Mouse (Mus musculus): ENCODE data around the gene Hspa12b. TPM values are rescaled to one million over a fixed set of nuclear protein-coding genes. Genes with fewer than 3 reads are reported as not detected.

Gene Hspa12b
- polyA plus RNA-seq, 1 experiment = 0.36 TPM

DNA sequence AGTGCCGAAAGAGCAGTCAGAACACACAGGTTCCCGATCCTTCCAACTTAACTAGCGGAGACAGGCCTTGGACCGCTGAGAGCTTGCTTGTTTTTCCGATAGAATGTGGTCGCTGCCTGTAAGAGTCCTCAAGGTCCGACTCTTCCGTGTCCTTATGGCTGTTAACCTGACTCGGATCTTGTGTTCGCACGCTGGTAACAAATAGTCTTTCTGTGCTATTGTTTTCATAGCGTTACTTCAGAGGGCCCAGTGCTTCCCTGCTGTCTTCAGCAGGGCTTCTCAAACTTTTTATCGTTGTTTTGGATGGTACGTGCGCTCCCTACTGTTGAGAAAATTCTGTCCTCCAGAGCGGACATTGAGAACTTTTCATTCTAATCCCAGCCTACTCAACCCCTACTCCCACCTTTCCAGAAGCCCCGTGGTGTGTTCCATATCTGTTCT lies 33.6 kb downstream of the Hspa12b start:
- Histone ChIP-seq H3K4me1 (peaks cover 49% of the 10 kb centered on the region), H3K9me3 (peaks cover 8% of the 10 kb centered on the region), H3K36me3 (replicated peaks; ENCODE audit: low read length) (peaks cover 24% of the 10 kb centered on the region), H3K27me3 (replicated peaks) (no peaks in the 10 kb centered on the region), H3K4me3 (replicated peaks) (peak overlapping the region; percentile 92)
- TF ChIP-seq GATA1 (IDR thresholded peaks at IDR 0.05; ENCODE audit: borderline replicate concordance, low read length) (no peak), FLI1 (IDR thresholded peaks at IDR 0.05; ENCODE audit: low read length) (no peak)

DNA sequence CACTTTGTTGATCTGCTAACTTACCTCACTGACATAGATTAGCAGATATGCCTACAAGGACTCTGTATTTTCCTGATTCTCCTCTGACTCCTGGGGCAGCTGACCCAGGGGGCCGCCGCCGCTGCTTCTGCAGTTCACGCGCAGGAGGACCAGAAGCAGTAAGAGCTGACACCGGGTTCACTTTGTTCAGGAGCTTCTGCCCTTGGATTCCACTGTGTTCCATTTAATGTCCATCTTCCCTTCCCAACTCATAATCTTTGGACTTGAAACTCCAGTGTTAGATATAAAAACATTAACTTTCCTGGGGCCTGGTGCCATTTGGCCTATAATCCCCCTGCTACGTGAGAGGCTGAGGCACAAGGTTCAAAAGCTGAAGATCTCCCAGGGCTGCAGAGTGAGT lies 36.8 kb downstream of the Hspa12b start:
- Histone ChIP-seq H3K36me3 (replicated peaks; ENCODE audit: low read length) (no peaks in the 10 kb centered on the region), H3K27me3 (replicated peaks) (no peaks in the 10 kb centered on the region), H3K4me1 (peaks cover 22% of the 10 kb centered on the region), H3K4me3 (replicated peaks) (no peak overlapping the region), H3K9me3 (peaks cover 14% of the 10 kb centered on the region)
- no peak for TF ChIP-seq FLI1 (IDR thresholded peaks at IDR 0.05; ENCODE audit: low read length)
- TF ChIP-seq GATA1 (IDR thresholded peaks at IDR 0.05; ENCODE audit: borderline replicate concordance, low read length) = no peak

DNA sequence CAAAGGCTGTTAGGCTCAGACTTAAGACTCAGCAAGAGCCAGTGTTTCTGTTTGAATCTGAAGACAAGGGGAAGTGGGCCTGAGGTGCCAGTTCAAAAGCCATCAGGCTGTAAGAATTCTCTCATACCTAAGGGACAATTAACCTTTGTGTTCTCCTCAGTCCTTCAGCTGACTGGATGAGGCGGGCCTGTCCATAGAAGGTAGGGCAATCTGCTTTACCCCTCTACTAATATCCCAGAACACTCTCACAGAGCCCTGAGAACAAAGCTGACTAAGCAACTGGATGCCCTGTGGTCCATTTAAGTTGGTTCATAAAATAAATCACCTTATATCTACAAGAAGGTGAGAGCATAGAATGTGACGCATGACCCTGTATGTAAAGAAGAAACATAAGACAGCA lies 39.1 kb downstream of the Hspa12b start:
- Histone ChIP-seq H3K27me3 (replicated peaks) (peaks cover 13% of the 10 kb centered on the region), H3K4me3 (replicated peaks) (no peak overlapping the region), H3K4me1 (peaks cover 14% of the 10 kb centered on the region), H3K36me3 (replicated peaks; ENCODE audit: low read length) (no peaks in the 10 kb centered on the region), H3K9me3 (peaks cover 14% of the 10 kb centered on the region)
- TF ChIP-seq FLI1 (IDR thresholded peaks at IDR 0.05; ENCODE audit: low read length) (no peak), GATA1 (IDR thresholded peaks at IDR 0.05; ENCODE audit: borderline replicate concordance, low read length) (no peak)

DNA sequence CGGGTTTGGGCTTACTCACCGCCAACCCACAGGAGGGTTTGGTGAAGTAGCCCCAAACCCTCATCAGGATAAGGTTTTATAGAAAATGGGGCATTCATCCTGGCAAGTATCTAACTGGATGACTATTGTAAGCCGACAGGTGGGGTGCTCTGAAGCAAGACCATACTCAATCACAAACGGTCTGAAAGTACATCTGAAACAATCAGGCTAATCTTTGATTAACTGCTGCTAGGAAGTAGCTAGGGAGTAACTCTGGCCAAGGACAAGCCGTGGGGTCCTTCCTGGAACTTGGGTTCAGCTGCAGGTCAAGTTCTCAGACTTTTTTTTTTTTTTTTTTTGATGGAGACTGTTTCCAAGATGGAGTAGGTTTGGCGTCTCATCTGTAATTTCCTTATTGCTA lies 40.9 kb downstream of the Hspa12b start:
- peaks cover 28% of the 10 kb centered on the region for H3K27me3 ChIP-seq (replicated peaks)
- no peaks in the 10 kb centered on the region for H3K36me3 ChIP-seq (replicated peaks; ENCODE audit: low read length)
- peaks cover 30% of the 10 kb centered on the region for H3K4me1 ChIP-seq
- H3K4me3 ChIP-seq (replicated peaks) = no peak overlapping the region
- peaks cover 14% of the 10 kb centered on the region for H3K9me3 ChIP-seq
- TF ChIP-seq GATA1 (IDR thresholded peaks at IDR 0.05; ENCODE audit: borderline replicate concordance, low read length) = no peak
- TF ChIP-seq FLI1 (IDR thresholded peaks at IDR 0.05; ENCODE audit: low read length) = no peak

DNA sequence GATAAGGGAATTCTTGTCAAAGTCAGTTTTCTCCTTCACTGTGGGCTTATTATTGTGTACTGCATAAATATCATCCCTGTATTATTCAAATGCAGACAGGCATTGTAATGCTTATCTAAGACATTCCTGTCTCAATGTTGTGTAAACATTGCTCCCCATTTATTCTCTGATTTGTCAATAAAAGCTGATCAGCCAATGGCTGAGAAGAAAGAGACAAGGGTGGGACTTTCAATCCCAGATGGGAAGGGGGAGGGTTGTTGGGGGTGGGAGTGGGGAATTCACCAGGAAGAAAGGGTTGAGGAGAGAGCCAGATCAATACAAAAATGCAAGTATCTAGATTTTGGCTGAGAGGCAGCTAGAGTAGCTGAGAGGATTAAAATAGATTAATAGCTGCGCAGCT lies 41.8 kb downstream of the Hspa12b start:
- H3K9me3 ChIP-seq = peaks cover 14% of the 10 kb centered on the region
- peaks cover 31% of the 10 kb centered on the region for H3K27me3 ChIP-seq (replicated peaks)
- H3K36me3 ChIP-seq (replicated peaks; ENCODE audit: low read length) = no peaks in the 10 kb centered on the region
- peaks cover 37% of the 10 kb centered on the region for H3K4me1 ChIP-seq
- no peak overlapping the region for H3K4me3 ChIP-seq (replicated peaks)
- TF ChIP-seq FLI1 (IDR thresholded peaks at IDR 0.05; ENCODE audit: low read length) (no peak), GATA1 (IDR thresholded peaks at IDR 0.05; ENCODE audit: borderline replicate concordance, low read length) (no peak)

DNA sequence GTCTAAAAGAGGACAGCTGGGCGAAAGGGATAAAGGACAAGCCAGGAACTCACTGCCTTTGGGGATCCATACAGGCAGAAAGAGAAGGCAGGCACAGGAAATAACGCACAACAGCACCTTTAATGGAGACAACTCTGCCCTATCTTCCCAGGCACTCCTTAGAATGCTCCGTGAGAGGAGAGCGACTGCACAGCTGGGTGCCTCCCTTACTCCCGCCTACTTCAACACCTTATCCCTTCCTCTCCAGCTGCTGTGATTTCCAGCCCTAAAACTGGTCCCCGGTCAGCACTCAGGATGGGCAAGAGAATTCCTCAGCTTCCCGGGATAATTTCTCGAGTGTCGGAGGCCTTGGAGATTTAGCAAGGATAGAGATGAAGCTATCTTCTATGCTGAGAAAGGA lies 43.9 kb downstream of the Hspa12b start:
- H3K9me3 ChIP-seq = peaks cover 6% of the 10 kb centered on the region
- no peak overlapping the region for H3K4me3 ChIP-seq (replicated peaks)
- peaks cover 4% of the 10 kb centered on the region for H3K36me3 ChIP-seq (replicated peaks; ENCODE audit: low read length)
- peaks cover 55% of the 10 kb centered on the region for H3K4me1 ChIP-seq
- TF ChIP-seq GATA1 (IDR thresholded peaks at IDR 0.05; ENCODE audit: borderline replicate concordance, low read length) (no peak), FLI1 (IDR thresholded peaks at IDR 0.05; ENCODE audit: low read length) (no peak)
- H3K27me3 ChIP-seq (replicated peaks) = peaks cover 31% of the 10 kb centered on the region

DNA sequence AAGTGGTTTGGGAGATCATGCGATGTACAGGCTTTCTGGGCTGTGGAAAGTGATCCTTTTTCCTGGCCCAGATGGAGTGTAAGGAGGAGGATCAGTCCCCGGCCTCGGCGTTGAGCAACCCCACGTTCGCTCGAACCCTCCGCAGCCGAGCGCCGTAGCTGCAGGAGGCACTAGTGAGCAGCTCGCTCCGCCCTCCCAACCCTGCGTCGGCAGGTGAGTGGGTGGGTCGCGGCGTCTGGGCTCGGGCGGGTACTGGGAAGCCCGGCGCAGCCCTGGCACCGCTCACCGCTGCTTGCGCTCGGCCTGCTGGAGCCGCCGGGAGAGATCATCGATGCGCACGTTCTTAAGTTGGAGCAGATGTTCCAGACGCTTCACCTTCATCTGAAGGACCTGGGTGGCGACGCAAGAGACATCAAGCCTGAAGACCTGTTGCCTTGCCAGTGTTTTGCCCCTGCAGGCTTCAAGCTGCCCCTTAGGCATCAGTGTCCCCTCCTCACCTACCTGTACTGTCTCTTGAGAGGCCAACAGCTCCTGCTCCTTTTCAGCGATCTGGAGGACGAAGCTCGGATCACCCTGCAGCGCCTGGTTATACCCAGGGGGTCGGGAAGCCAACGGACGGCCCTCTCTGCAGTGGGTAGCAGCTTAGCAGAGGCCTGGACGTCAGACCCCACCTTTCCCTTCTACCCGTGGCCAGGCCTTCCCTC lies 44.5 kb downstream of the Hspa12b start:
- H3K9me3 ChIP-seq = peaks cover 6% of the 10 kb centered on the region
- H3K4me3 ChIP-seq (replicated peaks) = peak overlapping the region; percentile 82
- H3K27me3 ChIP-seq (replicated peaks) = peaks cover 31% of the 10 kb centered on the region
- peaks cover 57% of the 10 kb centered on the region for H3K4me1 ChIP-seq
- peaks cover 10% of the 10 kb centered on the region for H3K36me3 ChIP-seq (replicated peaks; ENCODE audit: low read length)
- TF ChIP-seq FLI1 (IDR thresholded peaks at IDR 0.05; ENCODE audit: low read length) (no peak), GATA1 (IDR thresholded peaks at IDR 0.05; ENCODE audit: borderline replicate concordance, low read length) (no peak)

DNA sequence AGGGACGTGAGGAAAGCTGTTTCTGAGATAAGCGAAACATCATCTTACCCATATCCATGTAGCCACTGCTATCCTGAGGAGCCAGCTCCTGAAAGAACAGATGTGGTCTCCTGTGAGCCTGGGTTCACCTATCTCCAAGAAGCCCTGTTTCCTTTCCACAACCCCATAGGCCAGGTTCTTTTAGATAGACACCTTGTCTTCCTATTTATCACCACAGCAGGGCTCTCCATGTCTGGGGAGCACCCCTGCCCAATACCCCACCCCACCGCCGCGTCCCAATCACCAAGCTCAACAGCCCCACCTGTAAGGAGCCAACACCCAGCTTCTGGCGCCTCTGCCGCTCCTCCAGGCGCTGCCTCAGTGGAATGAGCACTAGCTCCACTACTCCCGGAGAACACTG lies 45.2 kb downstream of the Hspa12b start:
- H3K27me3 ChIP-seq (replicated peaks) = peaks cover 31% of the 10 kb centered on the region
- TF ChIP-seq FLI1 (IDR thresholded peaks at IDR 0.05; ENCODE audit: low read length) = no peak
- TF ChIP-seq GATA1 (IDR thresholded peaks at IDR 0.05; ENCODE audit: borderline replicate concordance, low read length) = no peak
- H3K4me1 ChIP-seq = peaks cover 65% of the 10 kb centered on the region
- no peak overlapping the region for H3K4me3 ChIP-seq (replicated peaks)
- peaks cover 2% of the 10 kb centered on the region for H3K9me3 ChIP-seq
- peaks cover 17% of the 10 kb centered on the region for H3K36me3 ChIP-seq (replicated peaks; ENCODE audit: low read length)

DNA sequence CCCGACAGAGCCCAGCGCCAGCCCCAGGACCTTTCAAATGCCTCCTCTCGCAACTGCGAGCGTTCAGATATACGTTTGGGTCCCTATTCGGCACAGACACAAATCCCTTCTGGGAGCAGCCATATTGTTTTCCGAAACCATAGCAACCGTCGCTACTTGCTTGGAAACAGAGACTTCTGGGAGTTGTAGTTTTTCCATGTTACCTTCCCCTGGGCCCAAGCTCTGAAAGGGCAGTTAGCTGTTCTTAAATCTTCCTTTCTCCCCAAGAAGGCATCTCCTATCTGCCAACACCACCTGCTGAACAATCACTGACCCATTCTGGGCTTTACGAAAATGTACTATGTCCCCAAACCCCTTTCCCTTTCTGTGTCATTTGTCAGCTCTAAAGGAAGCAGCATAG lies 47.6 kb downstream of the Hspa12b start:
- TF ChIP-seq FLI1 (IDR thresholded peaks at IDR 0.05; ENCODE audit: low read length) (no peak), GATA1 (IDR thresholded peaks at IDR 0.05; ENCODE audit: borderline replicate concordance, low read length) (no peak)
- H3K27me3 ChIP-seq (replicated peaks) = peaks cover 28% of the 10 kb centered on the region
- no peaks in the 10 kb centered on the region for H3K9me3 ChIP-seq
- peaks cover 88% of the 10 kb centered on the region for H3K4me1 ChIP-seq
- H3K36me3 ChIP-seq (replicated peaks; ENCODE audit: low read length) = peaks cover 34% of the 10 kb centered on the region
- peak overlapping the region; percentile 89 for H3K4me3 ChIP-seq (replicated peaks)

DNA sequence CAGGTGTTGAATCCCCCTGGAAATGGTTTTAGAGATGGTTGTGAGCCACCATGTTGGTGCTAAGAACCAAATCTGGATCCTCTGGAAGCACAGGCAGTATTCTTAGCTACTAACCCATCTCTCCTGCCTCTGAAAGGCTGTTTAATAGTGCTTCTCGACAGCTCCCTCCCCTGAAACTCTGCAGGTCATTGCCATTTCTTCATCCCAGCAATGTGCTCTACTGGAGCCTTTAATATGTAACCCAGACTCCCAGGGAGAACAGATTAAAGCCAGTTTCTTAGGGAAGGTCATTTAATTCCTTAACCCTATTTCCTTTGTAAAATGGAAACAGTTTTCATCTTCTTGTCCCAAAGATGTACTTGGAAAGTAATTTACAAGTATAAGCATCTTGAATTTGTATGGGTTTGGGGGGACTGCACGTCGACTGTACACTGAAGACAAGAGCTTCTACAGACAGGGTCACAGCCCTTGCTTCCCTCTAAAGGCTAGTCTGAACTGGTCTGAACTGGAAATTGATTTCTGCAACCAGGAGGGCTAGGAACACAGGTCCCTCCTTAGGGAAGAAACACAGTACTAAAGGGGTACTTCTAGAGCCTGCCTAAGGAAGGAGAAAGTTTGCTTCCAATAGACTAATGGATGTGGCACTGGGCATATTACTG lies 48.3 kb downstream of the Hspa12b start:
- TF ChIP-seq GATA1 (IDR thresholded peaks at IDR 0.05; ENCODE audit: borderline replicate concordance, low read length) (no peak), FLI1 (IDR thresholded peaks at IDR 0.05; ENCODE audit: low read length) (no peak)
- Histone ChIP-seq H3K36me3 (replicated peaks; ENCODE audit: low read length) (peaks cover 34% of the 10 kb centered on the region), H3K9me3 (no peaks in the 10 kb centered on the region), H3K4me3 (replicated peaks) (no peak overlapping the region), H3K4me1 (peaks cover 90% of the 10 kb centered on the region), H3K27me3 (replicated peaks) (peaks cover 26% of the 10 kb centered on the region)

Data from megakaryocyte, embryonic 14.5 days (primary cell).